In genomic region chr14:27042280-27042983, GRCm38 (mm10) we compare ENCODE assay signal across 14 mouse cellular contexts. TPM values are rescaled to one million over a fixed set of nuclear protein-coding genes. Genes with fewer than 3 reads are reported as not detected.
DNase-seq lines count a peak whose midpoint lies in the region; ATAC-seq and TF ChIP-seq lines count a peak whose summit lies in the region.
"Had no signal": no experiment of that assay in that cellular context is flagged by ENCODE, and none has a peak within 500 bp of the region (broad histone marks: within the 10 kb centered on the region; RNA-seq: fewer than 3 reads in every experiment).

No protein-coding gene starts in this region.

- H3K27me3 ChIP-seq in embryonic facial prominence, embryonic 15.5 days: no peaks in the 10 kb centered on the region
- no peaks in the 10 kb centered on the region for H3K27me3 ChIP-seq in kidney, postnatal 0 days (ENCODE audit: insufficient read depth, low read length)
- H3K27me3 ChIP-seq in myocyte (ENCODE audit: control insufficient read depth, insufficient read depth, insufficient read length): no peaks in the 10 kb centered on the region

- H3K9ac ChIP-seq in embryonic facial prominence, embryonic 15.5 days: no peak overlapping the region
- no peak overlapping the region for H3K9ac ChIP-seq in kidney, postnatal 0 days (ENCODE audit: low read depth, low read length)

- H3ac ChIP-seq in myocyte (ENCODE audit: control insufficient read depth, insufficient read length): no peak overlapping the region

- no peak for TF ChIP-seq CTCF in kidney, postnatal 0 days (IDR thresholded peaks at IDR 0.05; ENCODE audit: low read depth)

- peak; percentile 43 for DNase-seq in ovary, adult 18-20 months (ENCODE audit: low spot score)
- no peak for DNase-seq in ovary, postnatal 10 days (ENCODE audit: low spot score)
- peak; percentile 84 for DNase-seq in kidney, postnatal 0 days (ENCODE audit: low spot score)
- DNase-seq in adrenal gland, adult 8-10 months: no peak
- DNase-seq in frontal cortex, postnatal 36 days (ENCODE audit: low spot score in 2 of 2): no peak
- DNase-seq in testis, postnatal 10 days (ENCODE audit: low spot score): no peak
- DNase-seq: gastrocnemius, postnatal 10 days; lung, postnatal 14 days; retina, postnatal 1 day had no signal

- no peak for TF ChIP-seq POLR2A in myocyte (IDR thresholded peaks at IDR 0.05; ENCODE audit: insufficient read length, low read depth)

- H3K9me3 ChIP-seq in embryonic facial prominence, embryonic 15.5 days (replicated peaks): no peaks in the 10 kb centered on the region
- no peaks in the 10 kb centered on the region for H3K9me3 ChIP-seq in kidney, postnatal 0 days (replicated peaks; ENCODE audit: low read length)

- no peak overlapping the region for H3K4me2 ChIP-seq in embryonic facial prominence, embryonic 15.5 days (replicated peaks)
- H3K4me2 ChIP-seq in kidney, postnatal 0 days (ENCODE audit: low read length): 0 out of 2 replicates have a peak overlapping the region, but pooled peaks have one; percentile 6
- H3K4me2 ChIP-seq in myocyte (ENCODE audit: low read depth): peak overlapping the region; percentile 20

- peak overlapping the region; percentile 45; the same call in 1 of the 2 replicates for H3K27ac ChIP-seq in embryonic facial prominence, embryonic 15.5 days (replicated peaks)
- H3K27ac ChIP-seq in kidney, postnatal 0 days: no peak overlapping the region

- no peak for ATAC-seq in embryonic facial prominence, embryonic 15.5 days (ENCODE audit: insufficient number of reproducible peaks, low FRiP score, low TSS enrichment, low read depth)
- no peak for ATAC-seq in kidney, postnatal 0 days (replicated peaks; ENCODE audit: low FRiP score, low read depth)
- ATAC-seq: hindbrain, embryonic 16.5 days had no signal

- no peaks in the 10 kb centered on the region for H3K36me3 ChIP-seq in embryonic facial prominence, embryonic 15.5 days
- no peaks in the 10 kb centered on the region for H3K36me3 ChIP-seq in kidney, postnatal 0 days (ENCODE audit: insufficient read depth, low read length)
- H3K36me3 ChIP-seq in myocyte (ENCODE audit: control insufficient read depth, insufficient read depth): no peaks in the 10 kb centered on the region

- no peak overlapping the region for H3K4me3 ChIP-seq in embryonic facial prominence, embryonic 15.5 days (replicated peaks)
- H3K4me3 ChIP-seq in kidney, postnatal 0 days (replicated peaks; ENCODE audit: low read depth, low read length): no peak overlapping the region
- no peak overlapping the region for H3K4me3 ChIP-seq in myocyte

- peaks cover 61% of the 10 kb centered on the region for H3K4me1 ChIP-seq in embryonic facial prominence, embryonic 15.5 days
- peaks cover 29% of the 10 kb centered on the region for H3K4me1 ChIP-seq in kidney, postnatal 0 days (replicated peaks; ENCODE audit: insufficient read depth, low read length)

- 42% methylated on average over 8 of the region's 8 CpGs for WGBS in embryonic facial prominence, embryonic 15.5 days
- WGBS in kidney, postnatal 0 days: 27% methylated on average over 8 of the region's 8 CpGs

- peaks cover 5% of the 10 kb centered on the region for H3K79me2 ChIP-seq in myocyte (ENCODE audit: control insufficient read depth, insufficient read depth)

TF ChIP-seq in myocyte, 11 proteins besides CTCF, POLR2A, EP300 and RAD21:
- TF ChIP-seq CEBPB (IDR thresholded peaks at IDR 0.05; ENCODE audit: insufficient read depth, poor library complexity, severe bottlenecking) (0 out of 2 replicates have a peak, but pooled peaks have one; percentile 25), POLR2AphosphoS2 (IDR thresholded peaks at IDR 0.05; ENCODE audit: insufficient read length, low read depth) (no peak), TCF12 (IDR thresholded peaks at IDR 0.05; ENCODE audit: insufficient read depth, poor library complexity, severe bottlenecking) (no peak)

RNA-seq across cellular contexts. Expression of gene Il17rd, which starts 3.7 kb away (rescaled TPM):
- 3.9 and 4.4 TPM in 2 replicates for polyA plus RNA-seq in embryonic facial prominence, embryonic 15.5 days (2015; fragmentation: Nextera tagmentation; extraction: Ambion mirVana)
- 3.9 TPM in 2 replicates for polyA plus RNA-seq in kidney, postnatal 0 days (2015; fragmentation: Nextera tagmentation; extraction: Ambion mirVana)
- 1.9 TPM for polyA plus RNA-seq in myocyte (2012; fragmentation: generic; extraction: Trizol)
- 1 to 10 TPM; 3.6 to 6.4 (median 5.1) TPM for total RNA-seq in adrenal gland, adult 8-10 months (2022)

RNA-seq across cellular contexts. Expression of gene Hesx1, which starts 48.2 kb away (rescaled TPM):
- polyA plus RNA-seq in embryonic facial prominence, embryonic 15.5 days (2015; fragmentation: Nextera tagmentation; extraction: Ambion mirVana): 0.28 and 0.39 TPM in 2 replicates
- 1.9 and 2.3 TPM in 2 replicates for polyA plus RNA-seq in kidney, postnatal 0 days (2015; fragmentation: Nextera tagmentation; extraction: Ambion mirVana)
- not detected for polyA plus RNA-seq in myocyte (2012; fragmentation: generic; extraction: Trizol)
- total RNA-seq in adrenal gland, adult 8-10 months (2022): under 1 TPM in 2 of 4 experiments, not detected in 2; 0.35 to 0.49 TPM
- total RNA-seq: gastrocnemius, postnatal 10 days; left cerebral cortex, postnatal 25 days had no signal
- polyA plus RNA-seq: cortical plate, adult 2 months had no signal

Comparison
In these comparisons a context has a peak if more than half of its experiments do, and no peak if none do; other contexts are left out.
1. DNase-seq: peak in ovary, adult 18-20 months (single experiment) and kidney, postnatal 0 days (single experiment); none in ovary, postnatal 10 days (single experiment), adrenal gland, adult 8-10 months (single experiment), frontal cortex, postnatal 36 days (0 of 2) and testis, postnatal 10 days (single experiment).